Mouse (Mus musculus) left cerebral cortex, postnatal 4 days (tissue): ENCODE measurements at regions not wholly inside any gene's neighbourhood (a gene's known extent, or its start where the extent isn't known, plus 50 kb on each side); places are given as distances from the start of the nearest gene placed in this dataset.
A peak's percentile ranks its signal among the peaks of the same experiment; 100 is the strongest.

ENCODE experiments used
- DNase-seq: peaks from one replicate; pipeline ENCODE4 v3.0.0-alpha.2; 2022
- intact Hi-C: fragments of 180-260 bp; cut with DNase I; formaldehyde crosslinking; loops from one replicate; pipeline ENCODE4 v1.15.1; 2025

- no peak for DNase-seq
- intact Hi-C loops: no loop called here
Measured at GRCm38 (mm10) chr4:142975620-142976019, 237.2 kb downstream of the Prdm2 start.

GRCm38 (mm10) chr4:142970040-142970439 lies 242.8 kb downstream of the Prdm2 start:
- intact Hi-C loops: no loop called here
- peak; percentile 62 for DNase-seq

- intact Hi-C loops: no loop called here
- no peak for DNase-seq
Measured at GRCm38 (mm10) chr4:142967604-142968003, 245.2 kb downstream of the Prdm2 start.

GRCm38 (mm10) chr4:142956832-142957429 lies 255.9 kb downstream of the Prdm2 start:
- DNase-seq: peak; percentile 36
- intact Hi-C loops: no loop called here

- DNase-seq: peak; percentile 39
- intact Hi-C loops: no loop called here
Measured at GRCm38 (mm10) chr4:142956376-142956775, 256.4 kb downstream of the Prdm2 start.

- intact Hi-C loops: loop anchor here (5.0 kb wide), 1 partner anchor 66 kb away; no protein-coding TSS in a partner anchor
- DNase-seq: no peak
Measured at GRCm38 (mm10) chr4:142953724-142954123, 259.1 kb downstream of the Prdm2 start.

GRCm38 (mm10) chr4:142952879-142953278 lies 259.9 kb downstream of the Prdm2 start:
- intact Hi-C loops: loop anchor here (5.0 kb wide), 1 partner anchor 66 kb away; no protein-coding TSS in a partner anchor
- DNase-seq: no peak

- intact Hi-C loops: no loop called here
Measured at GRCm38 (mm10) chr4:142947673-142948072, 265.1 kb downstream of the Prdm2 start.

GRCm38 (mm10) chr4:142933627-142934026 lies 279.2 kb downstream of the Prdm2 start:
- DNase-seq: peak; percentile 75
- intact Hi-C loops: no loop called here

More at GRCm38 (mm10) chr4:142947673-142948072, 265.1 kb downstream of the Prdm2 start:
- peak; percentile 68 for DNase-seq

GRCm38 (mm10) chr4:142929245-142929644 lies 283.6 kb downstream of the Prdm2 start:
- no peak for DNase-seq
- intact Hi-C loops: no loop called here

GRCm38 (mm10) chr4:142927328-142928108 lies 285.3 kb downstream of the Prdm2 start:
- peak; percentile 69 for DNase-seq
- intact Hi-C loops: no loop called here

- peak; percentile 21 for DNase-seq
- intact Hi-C loops: no loop called here
Measured at GRCm38 (mm10) chr4:142925111-142925510, 287.7 kb downstream of the Prdm2 start.

GRCm38 (mm10) chr4:142909355-142909947 lies 303.3 kb downstream of the Prdm2 start:
- intact Hi-C loops: no loop called here
- no peak for DNase-seq

GRCm38 (mm10) chr4:142908782-142909181 lies 304.0 kb downstream of the Prdm2 start:
- no peak for DNase-seq
- intact Hi-C loops: no loop called here

GRCm38 (mm10) chr4:142903356-142904032 lies 309.3 kb downstream of the Prdm2 start:
- intact Hi-C loops: no loop called here
- peak; percentile 25 for DNase-seq

GRCm38 (mm10) chr4:142900792-142901191 lies 312.0 kb downstream of the Prdm2 start:
- intact Hi-C loops: no loop called here
- DNase-seq: no peak

- intact Hi-C loops: no loop called here
- DNase-seq: no peak
Measured at GRCm38 (mm10) chr4:142898994-142899393, 313.8 kb downstream of the Prdm2 start.

GRCm38 (mm10) chr4:142890711-142891110 lies 322.1 kb downstream of the Prdm2 start:
- no peak for DNase-seq

GRCm38 (mm10) chr4:142888891-142889290 lies 323.9 kb downstream of the Prdm2 start:
- intact Hi-C loops: loop anchor here (5.0 to 10.0 kb wide), 2 partner anchors 63 to 274 kb away; no protein-coding TSS in a partner anchor
- DNase-seq: no peak

More at GRCm38 (mm10) chr4:142890711-142891110, 322.1 kb downstream of the Prdm2 start:
- intact Hi-C loops: no loop called here

- intact Hi-C loops: loop anchor here (5.0 to 10.0 kb wide), 2 partner anchors 64 to 273 kb away; no protein-coding TSS in a partner anchor
- no peak for DNase-seq
Measured at GRCm38 (mm10) chr4:142887876-142888275, 324.9 kb downstream of the Prdm2 start.

- intact Hi-C loops: loop anchor here (5.0 to 10.0 kb wide), 2 partner anchors 266 to 728 kb away; no protein-coding TSS in a partner anchor
- DNase-seq: peak; percentile 84
Measured at GRCm38 (mm10) chr4:142880323-142880759, 332.5 kb downstream of the Prdm2 start.
